Mouse (Mus musculus): ENCODE data around the gene Vrk3. TPM values are rescaled to one million over a fixed set of nuclear protein-coding genes. Genes with fewer than 3 reads are reported as not detected.

Gene Vrk3
- total and polyA plus RNA-seq, 2 experiments = 8.6 to 31.4 TPM

DNA sequence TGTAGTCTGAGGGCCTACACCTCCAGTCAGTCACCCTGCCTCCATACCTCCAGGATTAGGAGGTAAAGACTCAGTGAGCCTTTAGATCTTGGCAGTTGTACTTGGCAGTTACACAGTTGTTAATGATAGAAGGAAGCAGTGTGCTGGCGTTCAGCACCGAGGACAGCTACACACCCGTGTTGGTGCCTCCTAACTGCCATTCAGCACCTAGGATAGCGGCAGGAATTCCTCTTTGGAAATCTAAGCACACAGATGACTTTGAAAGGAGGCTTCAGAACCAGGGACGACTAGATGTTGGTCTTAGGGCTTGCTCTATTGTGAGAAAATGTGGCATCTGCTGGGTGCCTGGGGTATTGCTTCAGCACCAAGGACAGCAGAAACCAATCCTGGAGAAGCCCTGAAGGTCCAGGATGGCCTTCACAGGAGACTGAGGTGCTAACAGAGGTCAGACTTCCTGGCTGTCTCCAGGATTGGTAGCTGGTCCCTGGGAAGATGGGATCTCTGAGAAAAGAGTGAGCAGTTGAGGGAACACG is 21.9 kb downstream of the Vrk3 start:
- TF ChIP-seq POLR2A (IDR thresholded peaks at IDR 0.05; ENCODE audit: extremely low read depth, insufficient read depth, low read length) = no peak
- TF ChIP-seq CTCF (IDR thresholded peaks at IDR 0.05; ENCODE audit: low read depth, low read length) = peak; percentile 14; the same call in 1 of the 2 replicates
- 27% methylated on average over 6 of the region's 6 CpGs for WGBS

DNA sequence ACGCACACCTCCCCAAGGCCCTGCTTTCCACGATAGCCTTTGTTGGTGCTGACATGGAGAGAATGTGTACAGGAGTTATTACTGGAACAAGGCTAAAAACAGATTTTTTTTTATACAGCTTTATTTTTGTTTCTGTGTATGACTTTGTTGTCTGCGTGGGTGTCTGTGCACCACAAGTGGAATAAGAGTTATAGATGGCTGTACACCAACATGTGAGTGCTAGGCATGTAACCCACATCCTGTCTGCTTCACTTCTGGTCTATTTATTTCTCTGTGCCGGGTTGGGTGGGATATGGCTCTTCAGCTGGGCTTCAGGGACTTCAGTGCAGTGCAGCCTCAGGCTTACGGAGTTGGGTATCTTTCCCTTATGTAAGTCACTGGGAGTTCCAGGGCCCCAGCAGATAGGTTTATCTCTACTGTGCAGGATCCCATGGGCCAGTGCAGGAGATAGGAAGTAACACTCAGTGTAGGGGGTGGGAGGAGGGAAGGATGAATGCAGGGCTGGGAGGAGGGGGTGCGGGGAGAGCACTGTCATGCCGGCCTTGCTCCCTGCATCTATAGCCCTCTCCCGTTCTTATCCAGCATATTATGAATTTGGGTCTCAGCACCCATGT is 24.5 kb downstream of the Vrk3 start:
- DNase-seq (ENCODE audit: extremely low read depth, low read depth, low spot score) = no peak

More for the DNA sequence above, 21.9 kb downstream of the Vrk3 start:
- H3K4me1 ChIP-seq (ENCODE audit: control insufficient read depth, insufficient read depth, low read length) = no peaks in the 10 kb centered on the region
- H3K79me2 ChIP-seq (ENCODE audit: control insufficient read depth, insufficient read depth, low read length) = no peaks in the 10 kb centered on the region
- DNase-seq (ENCODE audit: extremely low read depth, low read depth, low spot score) = peak; percentile 33
- no peak overlapping the region for H3K9ac ChIP-seq (ENCODE audit: low read depth, low read length)
- peaks cover 17% of the 10 kb centered on the region; the same call in 1 of the 2 replicates for H3K36me3 ChIP-seq (ENCODE audit: control insufficient read depth, insufficient read depth, low read length)
- H3K27ac ChIP-seq (replicated peaks; ENCODE audit: insufficient read depth, low read depth, low read length) = no peak overlapping the region
- H3K27me3 ChIP-seq (ENCODE audit: control insufficient read depth, insufficient read depth, low read length) = no peaks in the 10 kb centered on the region
- H3K4me3 ChIP-seq (ENCODE audit: insufficient read depth, low read depth, low read length) = no peak overlapping the region

DNA sequence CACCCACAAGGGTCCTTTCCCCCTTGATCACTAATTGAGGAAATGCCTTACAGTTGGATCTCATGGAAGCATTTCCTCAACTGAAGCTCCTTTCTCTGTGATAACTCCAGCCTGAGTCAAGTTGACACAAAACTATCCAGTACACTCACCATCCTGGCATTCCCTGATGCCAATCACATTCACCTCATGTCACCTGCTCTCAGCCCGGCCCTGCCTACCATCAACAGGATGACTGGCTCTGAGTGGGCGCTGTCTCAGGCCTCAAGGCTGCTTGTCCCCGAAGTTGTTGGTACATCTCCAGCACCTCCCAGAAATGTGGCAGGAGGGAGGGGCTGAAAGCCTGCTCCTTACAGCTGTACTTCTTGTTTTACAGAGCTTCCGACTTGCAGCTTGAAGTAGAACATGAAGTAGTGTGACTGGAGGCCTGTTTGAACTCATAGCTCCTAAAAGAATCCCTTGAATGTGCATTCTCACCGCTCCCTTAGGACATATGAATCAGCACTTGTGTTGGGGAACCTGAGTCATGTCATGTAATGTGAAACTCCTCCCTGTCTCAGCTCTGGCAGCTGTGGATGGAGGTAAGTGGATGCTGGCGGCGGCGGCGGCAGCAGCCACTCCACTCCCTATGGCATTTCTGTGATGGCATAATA is 28.8 kb downstream of the Vrk3 start:
- no peaks in the 10 kb centered on the region for H3K4me1 ChIP-seq (ENCODE audit: control insufficient read depth, insufficient read depth, low read length)
- no peak overlapping the region for H3K9ac ChIP-seq (ENCODE audit: low read depth, low read length)
- H3K27ac ChIP-seq (replicated peaks; ENCODE audit: insufficient read depth, low read depth, low read length) = no peak overlapping the region
- peaks cover 6% of the 10 kb centered on the region; the same call in 1 of the 2 replicates for H3K36me3 ChIP-seq (ENCODE audit: control insufficient read depth, insufficient read depth, low read length)
- no peak for DNase-seq (ENCODE audit: extremely low read depth, low read depth, low spot score)
- no peak overlapping the region for H3K4me3 ChIP-seq (ENCODE audit: insufficient read depth, low read depth, low read length)
- no peak for TF ChIP-seq CTCF (IDR thresholded peaks at IDR 0.05; ENCODE audit: low read depth, low read length)
- no peak for TF ChIP-seq POLR2A (IDR thresholded peaks at IDR 0.05; ENCODE audit: extremely low read depth, insufficient read depth, low read length)
- WGBS = 93% methylated on average over 9 of the region's 9 CpGs
- no peaks in the 10 kb centered on the region for H3K27me3 ChIP-seq (ENCODE audit: control insufficient read depth, insufficient read depth, low read length)
- H3K79me2 ChIP-seq (ENCODE audit: control insufficient read depth, insufficient read depth, low read length) = no peaks in the 10 kb centered on the region

More for the DNA sequence above, 24.5 kb downstream of the Vrk3 start:
- no peak overlapping the region for H3K9ac ChIP-seq (ENCODE audit: low read depth, low read length)
- no peaks in the 10 kb centered on the region for H3K79me2 ChIP-seq (ENCODE audit: control insufficient read depth, insufficient read depth, low read length)
- TF ChIP-seq POLR2A (IDR thresholded peaks at IDR 0.05; ENCODE audit: extremely low read depth, insufficient read depth, low read length) (no peak), CTCF (IDR thresholded peaks at IDR 0.05; ENCODE audit: low read depth, low read length) (no peak)
- WGBS = 87% methylated on average over 8 of the region's 8 CpGs
- peaks cover 14% of the 10 kb centered on the region; the same call in 1 of the 2 replicates for H3K36me3 ChIP-seq (ENCODE audit: control insufficient read depth, insufficient read depth, low read length)
- no peak overlapping the region for H3K27ac ChIP-seq (replicated peaks; ENCODE audit: insufficient read depth, low read depth, low read length)
- H3K4me3 ChIP-seq (ENCODE audit: insufficient read depth, low read depth, low read length) = no peak overlapping the region
- H3K4me1 ChIP-seq (ENCODE audit: control insufficient read depth, insufficient read depth, low read length) = no peaks in the 10 kb centered on the region
- no peaks in the 10 kb centered on the region for H3K27me3 ChIP-seq (ENCODE audit: control insufficient read depth, insufficient read depth, low read length)

DNA sequence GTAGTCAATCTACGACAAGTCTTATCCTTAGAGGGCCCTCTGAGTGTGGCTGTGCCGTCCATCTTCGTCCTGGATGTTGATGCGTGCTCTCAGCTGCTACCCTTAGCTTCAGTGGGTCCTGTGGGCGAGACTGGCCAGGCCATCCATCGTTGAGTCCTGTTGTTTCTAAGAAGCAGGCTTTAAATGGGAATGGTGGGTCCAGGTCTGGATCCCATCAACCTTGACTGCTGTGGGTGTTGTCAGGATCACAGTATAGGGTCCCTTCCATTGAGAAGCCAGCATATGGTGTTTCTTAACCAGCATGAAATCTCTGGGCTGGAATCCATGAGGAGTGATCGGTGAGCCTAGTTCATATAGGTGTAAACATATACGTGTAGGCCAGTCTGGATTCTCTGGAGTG is 31.9 kb downstream of the Vrk3 start:
- Histone ChIP-seq H3K27me3 (ENCODE audit: control insufficient read depth, insufficient read depth, low read length) (no peaks in the 10 kb centered on the region), H3K27ac (replicated peaks; ENCODE audit: insufficient read depth, low read depth, low read length) (no peak overlapping the region), H3K4me3 (ENCODE audit: insufficient read depth, low read depth, low read length) (no peak overlapping the region), H3K36me3 (ENCODE audit: control insufficient read depth, insufficient read depth, low read length) (peaks cover 3% of the 10 kb centered on the region; the same call in 1 of the 2 replicates), H3K4me1 (ENCODE audit: control insufficient read depth, insufficient read depth, low read length) (no peaks in the 10 kb centered on the region), H3K9ac (ENCODE audit: low read depth, low read length) (no peak overlapping the region), H3K79me2 (ENCODE audit: control insufficient read depth, insufficient read depth, low read length) (no peaks in the 10 kb centered on the region)
- DNase-seq (ENCODE audit: extremely low read depth, low read depth, low spot score) = no peak
- no peak for TF ChIP-seq POLR2A (IDR thresholded peaks at IDR 0.05; ENCODE audit: extremely low read depth, insufficient read depth, low read length)
- no peak for TF ChIP-seq CTCF (IDR thresholded peaks at IDR 0.05; ENCODE audit: low read depth, low read length)
- 89% methylated on average over 8 of the region's 8 CpGs for WGBS

DNA sequence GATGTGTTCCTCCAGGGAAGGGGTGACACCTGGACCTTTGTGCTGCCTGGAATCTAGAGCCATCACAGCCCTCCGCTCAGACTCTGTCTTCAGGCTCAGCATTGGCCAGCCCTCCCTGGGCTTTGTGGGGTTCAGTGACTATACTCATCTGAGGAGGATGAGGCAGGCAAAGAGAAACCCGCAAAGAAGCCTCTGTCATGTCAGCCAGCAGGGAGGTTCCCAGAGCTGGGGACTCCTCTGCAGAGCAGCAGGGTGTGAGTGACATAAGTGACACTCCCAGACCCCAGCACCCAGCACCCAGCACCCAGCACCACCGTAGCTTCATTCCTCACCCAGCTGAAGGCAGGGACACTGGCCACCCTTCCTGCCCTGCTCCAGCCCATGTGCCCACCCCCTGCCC is 41.3 kb downstream of the Vrk3 start:
- H3K9ac ChIP-seq (ENCODE audit: low read depth, low read length) = no peak overlapping the region
- H3K4me1 ChIP-seq (ENCODE audit: control insufficient read depth, insufficient read depth, low read length) = no peaks in the 10 kb centered on the region
- no peaks in the 10 kb centered on the region for H3K79me2 ChIP-seq (ENCODE audit: control insufficient read depth, insufficient read depth, low read length)
- no peak overlapping the region for H3K4me3 ChIP-seq (ENCODE audit: insufficient read depth, low read depth, low read length)
- no peak overlapping the region for H3K27ac ChIP-seq (replicated peaks; ENCODE audit: insufficient read depth, low read depth, low read length)
- WGBS = 81% methylated on average over 3 of the region's 3 CpGs
- DNase-seq (ENCODE audit: extremely low read depth, low read depth, low spot score) = no peak
- TF ChIP-seq CTCF (IDR thresholded peaks at IDR 0.05; ENCODE audit: low read depth, low read length) (no peak), POLR2A (IDR thresholded peaks at IDR 0.05; ENCODE audit: extremely low read depth, insufficient read depth, low read length) (no peak)
- H3K27me3 ChIP-seq (ENCODE audit: control insufficient read depth, insufficient read depth, low read length) = no peaks in the 10 kb centered on the region
- H3K36me3 ChIP-seq (ENCODE audit: control insufficient read depth, insufficient read depth, low read length) = no peaks in the 10 kb centered on the region

DNA sequence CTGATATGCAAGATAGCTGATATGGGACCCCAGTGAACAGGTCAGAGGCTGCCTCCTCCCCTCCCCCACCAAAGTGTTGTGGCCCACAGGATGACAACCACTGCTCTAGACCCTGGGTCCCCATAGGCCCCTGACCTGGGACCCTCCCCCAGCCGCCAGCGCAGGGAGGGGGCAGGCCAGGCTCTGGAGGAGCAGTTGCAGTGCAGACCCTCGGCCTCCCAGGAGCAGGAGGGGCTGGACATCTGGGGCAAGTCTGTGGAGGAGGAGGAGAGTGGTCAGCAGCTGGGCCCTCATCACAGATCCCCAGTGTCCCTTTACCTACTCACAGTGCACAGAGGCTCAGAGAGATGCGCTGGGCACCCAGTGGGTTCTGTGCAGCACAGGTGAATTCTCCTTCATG is 41.9 kb downstream of the Vrk3 start:
- no peaks in the 10 kb centered on the region for H3K36me3 ChIP-seq (ENCODE audit: control insufficient read depth, insufficient read depth, low read length)
- WGBS = 79% methylated on average over 4 of the region's 4 CpGs
- H3K79me2 ChIP-seq (ENCODE audit: control insufficient read depth, insufficient read depth, low read length) = no peaks in the 10 kb centered on the region
- H3K9ac ChIP-seq (ENCODE audit: low read depth, low read length) = no peak overlapping the region
- no peak overlapping the region for H3K4me3 ChIP-seq (ENCODE audit: insufficient read depth, low read depth, low read length)
- no peak for DNase-seq (ENCODE audit: extremely low read depth, low read depth, low spot score)
- no peaks in the 10 kb centered on the region for H3K27me3 ChIP-seq (ENCODE audit: control insufficient read depth, insufficient read depth, low read length)
- no peak for TF ChIP-seq CTCF (IDR thresholded peaks at IDR 0.05; ENCODE audit: low read depth, low read length)
- no peak for TF ChIP-seq POLR2A (IDR thresholded peaks at IDR 0.05; ENCODE audit: extremely low read depth, insufficient read depth, low read length)
- H3K4me1 ChIP-seq (ENCODE audit: control insufficient read depth, insufficient read depth, low read length) = no peaks in the 10 kb centered on the region
- no peak overlapping the region for H3K27ac ChIP-seq (replicated peaks; ENCODE audit: insufficient read depth, low read depth, low read length)

All from liver, adult 2 months (tissue).